7 mouse cellular contexts compared by ENCODE assay signal in genomic region chr11:110448131-110448725, GRCm38 (mm10). TPM values are rescaled to one million over a fixed set of nuclear protein-coding genes. Genes with fewer than 3 reads are reported as not detected.
DNase-seq lines count a peak whose midpoint lies in the region; ATAC-seq and TF ChIP-seq lines count a peak whose summit lies in the region.

No protein-coding gene starts in this region.

- no peak for TF ChIP-seq RAD21 in MEL (IDR thresholded peaks at IDR 0.05; ENCODE audit: low read depth, low read length)

- 3% methylated on average over 7 of the region's 7 CpGs for WGBS in forebrain, embryonic 11.5 days
- WGBS in hindbrain, embryonic 16.5 days: 12% methylated on average over 7 of the region's 7 CpGs
- WGBS in liver, embryonic 11.5 days: 3% methylated on average over 7 of the region's 7 CpGs
- WGBS in midbrain, postnatal 0 days: 13% methylated on average over 7 of the region's 7 CpGs

- H3K9ac ChIP-seq in MEL (ENCODE audit: control insufficient read depth, low read depth, low read length, poor library complexity, severe bottlenecking): peak overlapping the region; percentile 58
- H3K9ac ChIP-seq in forebrain, embryonic 11.5 days (ENCODE audit: low read length): no peak overlapping the region; the same call in 1 of the 2 replicates
- H3K9ac ChIP-seq in hindbrain, embryonic 16.5 days (ENCODE audit: low read depth, low read length): no peak overlapping the region
- peak overlapping the region; percentile 61 for H3K9ac ChIP-seq in liver, embryonic 11.5 days (ENCODE audit: low read depth, low read length)
- H3K9ac ChIP-seq in midbrain, postnatal 0 days (replicated peaks; ENCODE audit: low read length, poor library complexity, severe bottlenecking): no peak overlapping the region

- peak; percentile 89 for DNase-seq in MEL (ENCODE audit: low read depth, low spot score)
- peak; percentile 55 for DNase-seq in brain, adult 2 months (ENCODE audit: low read depth, low spot score)
- DNase-seq in forebrain, embryonic 11.5 days (ENCODE audit: low spot score): no peak
- no peak for DNase-seq in liver, embryonic 11.5 days (ENCODE audit: low spot score)
- DNase-seq in midbrain, postnatal 0 days (ENCODE audit: low spot score): peak; percentile 14
- peak; percentile 24 for DNase-seq in thymus, postnatal 4 days

- TF ChIP-seq POLR2A in MEL (IDR thresholded peaks at IDR 0.05; ENCODE audit: control insufficient read depth in 1 of 2, insufficient read depth in 1 of 2, low read depth in 1 of 2, low read length in 2 of 2, poor library complexity in 1 of 2): peak in 1 of 2 experiments; percentile 72; a peak in 2 of 4 replicates

- H3K4me2 ChIP-seq in forebrain, embryonic 11.5 days (ENCODE audit: low read depth, low read length, severe bottlenecking): peak overlapping the region; percentile 40
- H3K4me2 ChIP-seq in hindbrain, embryonic 16.5 days (ENCODE audit: low read length): peak overlapping the region; percentile 52
- peak overlapping the region; percentile 83 for H3K4me2 ChIP-seq in liver, embryonic 11.5 days
- H3K4me2 ChIP-seq in midbrain, postnatal 0 days (ENCODE audit: low read depth, low read length, poor library complexity, severe bottlenecking): peak overlapping the region; percentile 44

- peak overlapping the region; percentile 69 for H3K27ac ChIP-seq in MEL (ENCODE audit: control insufficient read depth, low read depth, low read length)
- no peak overlapping the region for H3K27ac ChIP-seq in forebrain, embryonic 11.5 days (ENCODE audit: low read depth, low read length)
- H3K27ac ChIP-seq in hindbrain, embryonic 16.5 days (ENCODE audit: low read depth, low read length): no peak overlapping the region
- peak overlapping the region; percentile 51; the same call in 1 of the 2 replicates for H3K27ac ChIP-seq in liver, embryonic 11.5 days (ENCODE audit: low read depth, low read length)
- no peak overlapping the region for H3K27ac ChIP-seq in midbrain, postnatal 0 days (ENCODE audit: low read depth, low read length)

- H3K9me3 ChIP-seq in MEL (replicated peaks; ENCODE audit: insufficient read depth, low read length): no peaks in the 10 kb centered on the region
- H3K9me3 ChIP-seq in forebrain, embryonic 11.5 days (ENCODE audit: control insufficient read depth, low read length): no peaks in the 10 kb centered on the region
- H3K9me3 ChIP-seq in hindbrain, embryonic 16.5 days (ENCODE audit: control insufficient read depth, low read length): no peaks in the 10 kb centered on the region
- H3K9me3 ChIP-seq in liver, embryonic 11.5 days (ENCODE audit: control insufficient read depth, low read length): no peaks in the 10 kb centered on the region
- no peaks in the 10 kb centered on the region for H3K9me3 ChIP-seq in midbrain, postnatal 0 days (ENCODE audit: low read length)

- TF ChIP-seq CTCF in MEL (IDR thresholded peaks at IDR 0.05 in 2 of 3, conservative IDR thresholded peaks at IDR 0.05 in 1 of 3; ENCODE audit: control insufficient read depth in 1 of 3, insufficient read depth in 1 of 3, low read depth in 2 of 3, low read length in 3 of 3, poor library complexity in 1 of 3, severe bottlenecking in 1 of 3): no peak
- no peak for TF ChIP-seq CTCF in midbrain, postnatal 0 days (IDR thresholded peaks at IDR 0.05)

- peak overlapping the region; percentile 47 to 59 for H3K4me3 ChIP-seq in MEL (ENCODE audit: control insufficient read depth in 1 of 2, insufficient read depth in 1 of 2, low read depth in 2 of 2, low read length in 2 of 2)
- peak overlapping the region; percentile 11; the same call in 1 of the 2 replicates for H3K4me3 ChIP-seq in forebrain, embryonic 11.5 days (ENCODE audit: low read depth, low read length)
- peak overlapping the region; percentile 20 for H3K4me3 ChIP-seq in hindbrain, embryonic 16.5 days (ENCODE audit: low read length)
- peak overlapping the region; percentile 41 for H3K4me3 ChIP-seq in liver, embryonic 11.5 days (ENCODE audit: low read depth, low read length)
- peak overlapping the region; percentile 21; the same call in 1 of the 2 replicates for H3K4me3 ChIP-seq in midbrain, postnatal 0 days (ENCODE audit: low read depth, low read length)

- H3K79me2 ChIP-seq in MEL (ENCODE audit: control insufficient read depth, insufficient read depth, low read length, poor library complexity): no peaks in the 10 kb centered on the region

- peak; percentile 46 to 59 for TF ChIP-seq EP300 in MEL (IDR thresholded peaks at IDR 0.05; ENCODE audit: low read depth in 1 of 2, low read length in 2 of 2)

- H3K4me1 ChIP-seq in MEL (ENCODE audit: control insufficient read depth in 1 of 2, insufficient read depth in 2 of 2, low read length in 2 of 2): peaks cover 10 to 11% of the 10 kb centered on the region in 2 experiments
- H3K4me1 ChIP-seq in forebrain, embryonic 11.5 days (replicated peaks; ENCODE audit: control insufficient read depth, insufficient read depth, low read length): peaks cover 15% of the 10 kb centered on the region
- H3K4me1 ChIP-seq in hindbrain, embryonic 16.5 days (ENCODE audit: control insufficient read depth, insufficient read depth, low read depth, low read length): peaks cover 24% of the 10 kb centered on the region
- H3K4me1 ChIP-seq in liver, embryonic 11.5 days (replicated peaks; ENCODE audit: control insufficient read depth, insufficient read depth, low read length): peaks cover 32% of the 10 kb centered on the region
- peaks cover 11% of the 10 kb centered on the region; the same call in 1 of the 2 replicates for H3K4me1 ChIP-seq in midbrain, postnatal 0 days (ENCODE audit: insufficient read depth, low read length)

- peaks cover 0 to 16% of the 10 kb centered on the region in 2 experiments; a peak in 2 of 4 replicates for H3K36me3 ChIP-seq in MEL (ENCODE audit: control insufficient read depth in 1 of 2, insufficient read depth in 2 of 2, low read length in 2 of 2)
- H3K36me3 ChIP-seq in forebrain, embryonic 11.5 days (ENCODE audit: control insufficient read depth, insufficient read depth, low read length): no peaks in the 10 kb centered on the region
- no peaks in the 10 kb centered on the region for H3K36me3 ChIP-seq in hindbrain, embryonic 16.5 days (ENCODE audit: control insufficient read depth, insufficient read depth, low read length)
- no peaks in the 10 kb centered on the region for H3K36me3 ChIP-seq in liver, embryonic 11.5 days (ENCODE audit: control insufficient read depth, insufficient read depth, low read length)
- H3K36me3 ChIP-seq in midbrain, postnatal 0 days (ENCODE audit: insufficient read depth, low read length): no peaks in the 10 kb centered on the region

- H3K27me3 ChIP-seq in MEL (ENCODE audit: control insufficient read depth in 1 of 2, insufficient read depth in 2 of 2, low read length in 2 of 2): no peaks in the 10 kb centered on the region
- H3K27me3 ChIP-seq in forebrain, embryonic 11.5 days (ENCODE audit: control insufficient read depth, insufficient read depth, low read length): peaks cover 2% of the 10 kb centered on the region; the same call in 1 of the 2 replicates
- peaks cover 2% of the 10 kb centered on the region; the same call in 1 of the 2 replicates for H3K27me3 ChIP-seq in hindbrain, embryonic 16.5 days (replicated peaks; ENCODE audit: control insufficient read depth, insufficient read depth, low read length)
- no peaks in the 10 kb centered on the region for H3K27me3 ChIP-seq in liver, embryonic 11.5 days (replicated peaks; ENCODE audit: control insufficient read depth, insufficient read depth, low read length)
- H3K27me3 ChIP-seq in midbrain, postnatal 0 days (ENCODE audit: insufficient read depth, low read length): no peaks in the 10 kb centered on the region

- ATAC-seq in forebrain, embryonic 11.5 days (replicated peaks; ENCODE audit: low FRiP score): peak; percentile 59; the same call in 1 of the 2 replicates
- 0 out of 2 replicates have a peak, but pooled peaks have one; percentile 35 for ATAC-seq in hindbrain, embryonic 16.5 days
- ATAC-seq in liver, embryonic 11.5 days (replicated peaks; ENCODE audit: low FRiP score): peak; percentile 90
- ATAC-seq in midbrain, postnatal 0 days (ENCODE audit: low FRiP score): no peak

TF ChIP-seq in MEL, 35 proteins besides CTCF, POLR2A, EP300 and RAD21 (continues in another document):
- no peak for TF ChIP-seq JUND (IDR thresholded peaks at IDR 0.05; ENCODE audit: low read depth, low read length)
- no peak for TF ChIP-seq MYC (IDR thresholded peaks at IDR 0.05; ENCODE audit: low read depth, low read length)
- peak; percentile 30; the same call in 1 of the 2 replicates for TF ChIP-seq ZMIZ1 (IDR thresholded peaks at IDR 0.05; ENCODE audit: low read depth, low read length)
- TF ChIP-seq CHD1 (IDR thresholded peaks at IDR 0.05; ENCODE audit: low read depth, low read length): 0 out of 2 replicates have a peak, but pooled peaks have one; percentile 59
- no peak for TF ChIP-seq MEF2A (IDR thresholded peaks at IDR 0.05; ENCODE audit: extremely low read depth, insufficient replicate concordance, low read depth, low read length, poor library complexity, severe bottlenecking)
- TF ChIP-seq MAFK (IDR thresholded peaks at IDR 0.05; ENCODE audit: borderline replicate concordance, low read depth, low read length): no peak
- no peak for TF ChIP-seq MAX (IDR thresholded peaks at IDR 0.05; ENCODE audit: low read length)
- 0 out of 2 replicates have a peak, but pooled peaks have one; percentile 38 for TF ChIP-seq RCOR1 (IDR thresholded peaks at IDR 0.05; ENCODE audit: low read depth, low read length)
- TF ChIP-seq NELFE (IDR thresholded peaks at IDR 0.05; ENCODE audit: low read depth, low read length): peak; percentile 67
- TF ChIP-seq ELF1 (IDR thresholded peaks at IDR 0.05; ENCODE audit: low read depth, low read length): peak; percentile 71
- TF ChIP-seq GATA1 (IDR thresholded peaks at IDR 0.05; ENCODE audit: low read depth, low read length): peak; percentile 74
- peak; percentile 54; the same call in 1 of the 2 replicates for TF ChIP-seq ETS1 (IDR thresholded peaks at IDR 0.05; ENCODE audit: low read depth, low read length)
- no peak for TF ChIP-seq MXI1 (IDR thresholded peaks at IDR 0.05; ENCODE audit: low read depth, low read length)
- peak; percentile 70; the same call in 1 of the 2 replicates for TF ChIP-seq MAZ (IDR thresholded peaks at IDR 0.05; ENCODE audit: low read depth, low read length)
- peak; percentile 80 for TF ChIP-seq TBP (IDR thresholded peaks at IDR 0.05; ENCODE audit: low read depth, low read length)

RNA-seq across cellular contexts. Expression of gene Map2k6, which starts 49.3 kb away (rescaled TPM):
- total RNA-seq in MEL (2012; rRNA removed): 1.9 and 2.1 TPM in 2 replicates
- 1 to 10 TPM in 1 of 2 experiments, not detected in 1; 3.2 TPM for polyA plus RNA-seq in MEL (2012; ENCODE audit: insufficient read depth in 1 of 2, insufficient read length in 2 of 2, low read depth in 1 of 2, low replicate concordance in 2 of 2, missing spikeins in 1 of 2)
- 39.1 and 42.2 TPM in 2 replicates for polyA plus RNA-seq in forebrain, embryonic 11.5 days (2014; fragmentation: Nextera tagmentation; extraction: Ambion mirVana)
- 24.4 and 26.9 TPM in 2 replicates for polyA plus RNA-seq in hindbrain, embryonic 16.5 days (2015; fragmentation: Nextera tagmentation; extraction: Ambion mirVana)
- 14.8 and 15.0 TPM in 2 replicates for polyA plus RNA-seq in liver, embryonic 11.5 days (2014; fragmentation: Nextera tagmentation; extraction: Ambion mirVana)
- 12.3 and 14.9 TPM in 2 replicates for total RNA-seq in midbrain, postnatal 0 days (2014; rRNA removed)
- 10.1 and 10.6 TPM in 2 replicates for polyA plus RNA-seq in midbrain, postnatal 0 days (2015; fragmentation: Nextera tagmentation; extraction: Ambion mirVana)

Comparison
In these comparisons a context has a peak if more than half of its experiments do, and no peak if none do; other contexts are left out.
1. DNase-seq: peak in MEL (single experiment), brain, adult 2 months (single experiment), midbrain, postnatal 0 days (single experiment) and thymus, postnatal 4 days (single experiment); none in forebrain, embryonic 11.5 days (single experiment) and liver, embryonic 11.5 days (single experiment).
2. H3K27ac ChIP-seq: peak in MEL (single experiment) and liver, embryonic 11.5 days (single experiment); none in forebrain, embryonic 11.5 days (single experiment), hindbrain, embryonic 16.5 days (single experiment) and midbrain, postnatal 0 days (single experiment).
3. H3K9ac ChIP-seq: peak in MEL (single experiment) and liver, embryonic 11.5 days (single experiment); none in forebrain, embryonic 11.5 days (single experiment), hindbrain, embryonic 16.5 days (single experiment) and midbrain, postnatal 0 days (single experiment).
4. Peak in every context shown above with its lines, with median percentiles within 50 percentile points of each other: H3K4me3 ChIP-seq and H3K4me2 ChIP-seq.